Mouse (Mus musculus) erythroblast, embryonic 14.5 days (primary cell): ENCODE data around the gene Gm43720. TPM values are rescaled to one million over a fixed set of nuclear protein-coding genes. Genes with fewer than 3 reads are reported as not detected.
A peak's percentile ranks its signal among the peaks of the same experiment; 100 is the strongest.

Experiments
- H3K27me3 ChIP-seq: 2 replicates; pipeline ENCODE4 v1.6.1; 2012; ENCODE audit warnings: inconsistent platforms; ENCODE audit not compliant: control insufficient read depth
- H3K36me3 ChIP-seq: 2 replicates; pipeline ENCODE4 v1.6.1; 2012; ENCODE audit warnings: mild to moderate bottlenecking, inconsistent platforms; ENCODE audit not compliant: control insufficient read depth
- H3K4me1 ChIP-seq: 2 replicates; pipeline ENCODE4 v1.6.1; 2012; ENCODE audit warnings: inconsistent platforms; ENCODE audit not compliant: control insufficient read depth
- H3K4me3 ChIP-seq: replicated peaks from 2 replicates; pipeline ENCODE3; 2012; ENCODE audit warnings: moderate library complexity, mild to moderate bottlenecking, inconsistent platforms
- H3K9me3 ChIP-seq: 2 replicates; pipeline ENCODE4 v1.6.1; 2012; ENCODE audit warnings: low read length, inconsistent platforms, mixed read lengths; ENCODE audit not compliant: control insufficient read depth
- GATA1 ChIP-seq: IDR thresholded peaks from 2 replicates; pipeline ENCODE4 v1.6.1; 2012; ENCODE audit warnings: low read length, inconsistent platforms, mixed read lengths
- TAL1 ChIP-seq: IDR thresholded peaks from 3 replicates; pipeline ENCODE4 v1.6.1; 2012; ENCODE audit warnings: low read length, inconsistent platforms, mixed read lengths
- polyA plus RNA-seq: library from polyadenylated mRNA; stranded (reverse); fragments of >175 nt; gene quantifications from 2 replicates; pipeline ENCODE4 v1.2.3, GENCODE M21; 2012

Gene Gm43720
- polyA plus RNA-seq, 1 experiment, result not detected

GRCm38 (mm10) chr5:138257585-138257978, 22.2 kb downstream of the Gm43720 start:
- Histone ChIP-seq H3K27me3 (no peaks in the 10 kb centered on the region), H3K36me3 (peaks cover 50% of the 10 kb centered on the region), H3K4me1 (peaks cover 73% of the 10 kb centered on the region), H3K9me3 (no peaks in the 10 kb centered on the region; the same call in 1 of the 2 replicates), H3K4me3 (no peak overlapping the region)
- no peak for TF ChIP-seq GATA1
- no peak for TF ChIP-seq TAL1

- Histone ChIP-seq H3K4me1 (peaks cover 68% of the 10 kb centered on the region), H3K36me3 (peaks cover 45% of the 10 kb centered on the region)
- no peak for TF ChIP-seq GATA1
- TF ChIP-seq TAL1, result no peak
These were observed 22.7 kb downstream of the Gm43720 start for GRCm38 (mm10) chr5:138256966-138257584.

GRCm38 (mm10) chr5:138256094-138256467, 23.7 kb downstream of the Gm43720 start:
- Histone ChIP-seq H3K4me1 (peaks cover 58% of the 10 kb centered on the region), H3K9me3 (no peaks in the 10 kb centered on the region; the same call in 1 of the 2 replicates), H3K4me3 (peak overlapping the region; percentile 77), H3K36me3 (peaks cover 35% of the 10 kb centered on the region), H3K27me3 (no peaks in the 10 kb centered on the region)
- no peak for TF ChIP-seq GATA1
- TF ChIP-seq TAL1, result no peak

More at GRCm38 (mm10) chr5:138256966-138257584, 22.7 kb downstream of the Gm43720 start:
- H3K4me3 ChIP-seq, result no peak overlapping the region
- no peaks in the 10 kb centered on the region; the same call in 1 of the 2 replicates for H3K9me3 ChIP-seq
- no peaks in the 10 kb centered on the region for H3K27me3 ChIP-seq

- H3K4me1 ChIP-seq, result peaks cover 53% of the 10 kb centered on the region
- no peaks in the 10 kb centered on the region; the same call in 1 of the 2 replicates for H3K9me3 ChIP-seq
- peak within 1 kb of the TSS; percentile 77 for H3K4me3 ChIP-seq
- H3K36me3 ChIP-seq, result peaks cover 30% of the 10 kb centered on the region
- TF ChIP-seq TAL1 (no peak), GATA1 (no peak)
- H3K27me3 ChIP-seq, result no peaks in the 10 kb centered on the region
These were observed 24.2 kb downstream of the Gm43720 start, which contains the start of gene Lamtor4 for GRCm38 (mm10) chr5:138255353-138256093. Gene Lamtor4, plus strand, starts transcription at chr5:138255482.

GRCm38 (mm10) chr5:138253061-138253460, 26.7 kb downstream of the Gm43720 start:
- Histone ChIP-seq H3K4me1 (peaks cover 28% of the 10 kb centered on the region), H3K9me3 (no peaks in the 10 kb centered on the region; the same call in 1 of the 2 replicates), H3K27me3 (no peaks in the 10 kb centered on the region), H3K4me3 (no peak overlapping the region), H3K36me3 (peaks cover 6% of the 10 kb centered on the region)
- TF ChIP-seq GATA1 (no peak), TAL1 (no peak)

- Histone ChIP-seq H3K4me3 (no peak overlapping the region), H3K27me3 (no peaks in the 10 kb centered on the region), H3K4me1 (peaks cover 13% of the 10 kb centered on the region), H3K36me3 (no peaks in the 10 kb centered on the region), H3K9me3 (no peaks in the 10 kb centered on the region; the same call in 1 of the 2 replicates)
- TF ChIP-seq TAL1 (no peak), GATA1 (no peak)
These were observed 28.6 kb downstream of the Gm43720 start for GRCm38 (mm10) chr5:138251144-138251543.

GRCm38 (mm10) chr5:138241511-138241910, 38.2 kb downstream of the Gm43720 start:
- no peak overlapping the region for H3K4me3 ChIP-seq
- TF ChIP-seq TAL1 (no peak), GATA1 (no peak)
- no peaks in the 10 kb centered on the region for H3K27me3 ChIP-seq
- no peaks in the 10 kb centered on the region for H3K4me1 ChIP-seq
- H3K36me3 ChIP-seq, result no peaks in the 10 kb centered on the region
- no peaks in the 10 kb centered on the region for H3K9me3 ChIP-seq

GRCm38 (mm10) chr5:138234224-138234623, 45.5 kb downstream of the Gm43720 start:
- H3K27me3 ChIP-seq, result no peaks in the 10 kb centered on the region
- H3K4me3 ChIP-seq, result no peak overlapping the region
- TF ChIP-seq GATA1 (no peak), TAL1 (no peak)
- H3K36me3 ChIP-seq, result no peaks in the 10 kb centered on the region
- no peaks in the 10 kb centered on the region for H3K9me3 ChIP-seq
- no peaks in the 10 kb centered on the region for H3K4me1 ChIP-seq

- no peaks in the 10 kb centered on the region for H3K27me3 ChIP-seq
- TF ChIP-seq TAL1, result no peak
- TF ChIP-seq GATA1, result no peak
- H3K36me3 ChIP-seq, result no peaks in the 10 kb centered on the region
- no peak overlapping the region for H3K4me3 ChIP-seq
- H3K4me1 ChIP-seq, result no peaks in the 10 kb centered on the region
- H3K9me3 ChIP-seq, result no peaks in the 10 kb centered on the region
These were observed 46.0 kb downstream of the Gm43720 start for GRCm38 (mm10) chr5:138233778-138234177.
